In the genomic region with DNA sequence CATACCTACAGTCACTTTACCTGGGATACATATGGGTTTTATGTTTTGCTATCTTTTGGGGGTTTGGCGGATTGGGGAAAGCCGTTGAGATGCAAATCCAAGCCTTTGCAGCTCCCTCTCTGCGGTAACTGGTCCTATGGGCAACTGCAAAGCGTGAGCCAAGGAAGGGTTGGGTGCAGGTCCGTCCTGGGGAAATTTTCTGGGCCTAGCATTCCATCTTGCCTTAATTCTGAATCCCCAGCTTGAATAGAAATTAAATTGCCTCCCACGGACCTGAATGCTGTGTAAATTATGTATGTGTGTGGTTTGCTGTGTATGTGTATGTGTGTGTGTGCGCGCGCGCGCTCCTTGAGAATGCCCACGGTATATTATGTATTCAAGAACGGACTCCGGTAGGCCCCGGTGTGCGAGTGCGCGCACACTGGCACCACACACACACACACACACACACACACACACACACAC, we compare ENCODE assay signal across 8 mouse cellular contexts. TPM values are rescaled to one million over a fixed set of nuclear protein-coding genes. Genes with fewer than 3 reads are reported as not detected.
DNase-seq lines count a peak whose midpoint lies in the region; ATAC-seq and TF ChIP-seq lines count a peak whose summit lies in the region.

No protein-coding gene starts in this region.

- peaks cover 15% of the 10 kb centered on the region for H3K27me3 ChIP-seq in heart, embryonic 14.5 days (ENCODE audit: control insufficient read depth, insufficient read depth, low read length)
- no peaks in the 10 kb centered on the region for H3K27me3 ChIP-seq in C2C12 (ENCODE audit: control insufficient read depth, insufficient read depth, insufficient read length)
- H3K27me3 ChIP-seq in forebrain, embryonic 10.5 days (ENCODE audit: poor library complexity, severe bottlenecking) = peaks cover 96% of the 10 kb centered on the region
- H3K27me3 ChIP-seq in liver, embryonic 12.5 days (replicated peaks) = peaks cover 99% of the 10 kb centered on the region
- H3K27me3 ChIP-seq in stomach, embryonic 16.5 days (ENCODE audit: control insufficient read depth, insufficient read depth, low read length) = peaks cover 4% of the 10 kb centered on the region; the same call in 1 of the 2 replicates

- H3K79me2 ChIP-seq in C2C12 (ENCODE audit: control insufficient read depth, insufficient read depth) = peaks cover 74% of the 10 kb centered on the region

- WGBS in heart, embryonic 14.5 days = 10% methylated on average over 18 of the region's 18 CpGs
- WGBS in forebrain, embryonic 10.5 days = under 1% methylated on average over 18 of the region's 18 CpGs
- WGBS in liver, embryonic 12.5 days (ENCODE audit: insufficient replicate concordance) = 4% methylated on average over 16 of the region's 18 CpGs
- 9% methylated on average over 18 of the region's 18 CpGs for WGBS in stomach, embryonic 16.5 days

- H3K9ac ChIP-seq in heart, embryonic 14.5 days (ENCODE audit: low read length) = peak overlapping the region; percentile 76
- no peak overlapping the region; the same call in 1 of the 2 replicates for H3K9ac ChIP-seq in liver, embryonic 12.5 days
- H3K9ac ChIP-seq in stomach, embryonic 16.5 days (ENCODE audit: low read length) = peak overlapping the region; percentile 90

- peak overlapping the region; percentile 100 for H3K4me2 ChIP-seq in heart, embryonic 14.5 days (ENCODE audit: low read length)
- peak overlapping the region; percentile 66 for H3K4me2 ChIP-seq in liver, embryonic 12.5 days
- peak overlapping the region; percentile 100 for H3K4me2 ChIP-seq in stomach, embryonic 16.5 days (ENCODE audit: low read depth, low read length)

- H3K36me3 ChIP-seq in heart, embryonic 14.5 days (ENCODE audit: control insufficient read depth, insufficient read depth, low read length) = no peaks in the 10 kb centered on the region
- H3K36me3 ChIP-seq in C2C12 (ENCODE audit: control insufficient read depth, insufficient read depth) = peaks cover 4% of the 10 kb centered on the region
- no peaks in the 10 kb centered on the region for H3K36me3 ChIP-seq in forebrain, embryonic 10.5 days (replicated peaks)
- no peaks in the 10 kb centered on the region for H3K36me3 ChIP-seq in liver, embryonic 12.5 days
- H3K36me3 ChIP-seq in stomach, embryonic 16.5 days (ENCODE audit: control insufficient read depth, insufficient read depth, low read length) = no peaks in the 10 kb centered on the region

- no peak for DNase-seq in heart, adult 11 months
- peak; percentile 35 for DNase-seq in forebrain, embryonic 10.5 days (ENCODE audit: extremely low spot score, low spot score)
- DNase-seq in adrenal gland, postnatal 4 days (ENCODE audit: low spot score in 2 of 2) = no peak
- no peak for DNase-seq in embryo, embryonic 9.5 days (ENCODE audit: extremely low spot score)

- H3K79me3 ChIP-seq in C2C12 (ENCODE audit: low read depth) = peaks cover 67% of the 10 kb centered on the region

- H3K27ac ChIP-seq in heart, embryonic 14.5 days (replicated peaks in 1 of 2; ENCODE audit: control insufficient read depth in 1 of 2, insufficient read depth in 1 of 2, low read depth in 2 of 2, low read length in 2 of 2) = no peak overlapping the region
- peak overlapping the region; percentile 84; the same call in 1 of the 2 replicates for H3K27ac ChIP-seq in forebrain, embryonic 10.5 days
- H3K27ac ChIP-seq in liver, embryonic 12.5 days = no peak overlapping the region
- H3K27ac ChIP-seq in stomach, embryonic 16.5 days (ENCODE audit: low read length) = peak overlapping the region; percentile 79

- H3K9me3 ChIP-seq in heart, embryonic 14.5 days (ENCODE audit: control insufficient read depth, low read length) = no peaks in the 10 kb centered on the region
- H3K9me3 ChIP-seq in forebrain, embryonic 10.5 days = no peaks in the 10 kb centered on the region
- H3K9me3 ChIP-seq in liver, embryonic 12.5 days (replicated peaks) = no peaks in the 10 kb centered on the region
- no peaks in the 10 kb centered on the region for H3K9me3 ChIP-seq in stomach, embryonic 16.5 days (replicated peaks; ENCODE audit: control insufficient read depth, low read length)

- peaks cover 10 to 19% of the 10 kb centered on the region in 2 experiments; a peak in 3 of 4 replicates for H3K4me1 ChIP-seq in heart, embryonic 14.5 days (ENCODE audit: control insufficient read depth in 2 of 2, insufficient read depth in 2 of 2, low read length in 2 of 2)
- H3K4me1 ChIP-seq in forebrain, embryonic 10.5 days = peaks cover 82% of the 10 kb centered on the region
- H3K4me1 ChIP-seq in liver, embryonic 12.5 days = peaks cover 22% of the 10 kb centered on the region
- peaks cover 32% of the 10 kb centered on the region for H3K4me1 ChIP-seq in stomach, embryonic 16.5 days (ENCODE audit: control insufficient read depth, insufficient read depth, low read length)

- TF ChIP-seq CTCF in C2C12 (IDR thresholded peaks at IDR 0.05; ENCODE audit: control insufficient read depth, insufficient read depth, insufficient read length) = no peak

- peak overlapping the region; percentile 54 for H3ac ChIP-seq in C2C12 (ENCODE audit: control insufficient read depth, insufficient read length, low read depth)

- ATAC-seq in heart, embryonic 14.5 days (ENCODE audit: insufficient number of reproducible peaks, insufficient read depth, low FRiP score, low read depth) = no peak
- ATAC-seq in liver, embryonic 12.5 days = no peak
- no peak for ATAC-seq in stomach, embryonic 16.5 days (ENCODE audit: insufficient read depth, low FRiP score)

- peak overlapping the region; percentile 55 to 75 for H3K4me3 ChIP-seq in heart, embryonic 14.5 days (ENCODE audit: control insufficient read depth in 1 of 2, insufficient read depth in 1 of 2, low read depth in 1 of 2, low read length in 2 of 2)
- H3K4me3 ChIP-seq in C2C12 (ENCODE audit: insufficient read depth, poor library complexity, severe bottlenecking) = peak overlapping the region; percentile 47
- peak overlapping the region; percentile 75 for H3K4me3 ChIP-seq in forebrain, embryonic 10.5 days
- peak overlapping the region; percentile 54 for H3K4me3 ChIP-seq in liver, embryonic 12.5 days
- H3K4me3 ChIP-seq in stomach, embryonic 16.5 days (replicated peaks; ENCODE audit: low read length) = peak overlapping the region; percentile 73

TF ChIP-seq in C2C12, 6 proteins besides CTCF, POLR2A, EP300 and RAD21:
- TF ChIP-seq MYOD1 (IDR thresholded peaks at IDR 0.05; ENCODE audit: control insufficient read depth, insufficient read length, low read depth) (no peak), CEBPB (IDR thresholded peaks at IDR 0.05; ENCODE audit: low read depth) (no peak), FOSL1 (IDR thresholded peaks at IDR 0.05; ENCODE audit: insufficient read depth, low read length, poor library complexity, severe bottlenecking) (no peak), MAX (IDR thresholded peaks at IDR 0.05) (no peak), USF1 (IDR thresholded peaks at IDR 0.05; ENCODE audit: low read depth) (no peak), MYOG (IDR thresholded peaks at IDR 0.05; ENCODE audit: control insufficient read depth, extremely low read depth, insufficient read length) (no peak)

RNA-seq across cellular contexts. Expression of gene Nrp2, which starts 2.5 kb away (rescaled TPM):
- polyA plus RNA-seq in heart, embryonic 14.5 days (2014; fragmentation: Nextera tagmentation; extraction: Ambion mirVana) = 6.1 and 7.5 TPM in 2 replicates
- 16.8 TPM for polyA plus RNA-seq in C2C12 (2012; fragmentation: generic; extraction: Trizol)
- 9.6 and 10.5 TPM in 2 replicates for polyA plus RNA-seq in forebrain, embryonic 10.5 days (2016; fragmentation: Nextera tagmentation; extraction: Ambion mirVana)
- 2.0 and 2.5 TPM in 2 replicates for polyA plus RNA-seq in liver, embryonic 12.5 days (2016; fragmentation: Nextera tagmentation; extraction: Ambion mirVana)
- 26.7 and 29.9 TPM in 2 replicates for polyA plus RNA-seq in stomach, embryonic 16.5 days (2015; fragmentation: Nextera tagmentation; extraction: Ambion mirVana)
- total RNA-seq in adrenal gland, postnatal 4 days (2021) = 10 to 100 TPM; 42.5 to 51.6 TPM

Comparison
In these comparisons a context has a peak if more than half of its experiments do, and no peak if none do; other contexts are left out.
1. H3K27ac ChIP-seq: peak in forebrain, embryonic 10.5 days (single experiment) and stomach, embryonic 16.5 days (single experiment); none in heart, embryonic 14.5 days (0 of 2) and liver, embryonic 12.5 days (single experiment).
2. Peak in every context shown above with its lines, with median percentiles within 50 percentile points of each other: H3K4me2 ChIP-seq and H3K4me3 ChIP-seq.